Mouse (Mus musculus) CD4-positive, CD25-positive, alpha-beta regulatory T cell, adult 2 months (primary cell): ENCODE results near the gene Nmnat1.
"Not testable (repeated sequence)": the region's sequence is repeated elsewhere in the genome, so short reads cannot be mapped to it uniquely, and the experiment has no call there.

Source experiments
- DNase-seq: peaks from one replicate; pipeline ENCODE4 v3.0.0-alpha.2; 2012; ENCODE audit warnings: low read depth, low spot score

The Nmnat1 gene

GRCm38 (mm10) chr4:149489415-149490240, 4.6 kb upstream of the Nmnat1 start:
- no peak for DNase-seq

DNA sequence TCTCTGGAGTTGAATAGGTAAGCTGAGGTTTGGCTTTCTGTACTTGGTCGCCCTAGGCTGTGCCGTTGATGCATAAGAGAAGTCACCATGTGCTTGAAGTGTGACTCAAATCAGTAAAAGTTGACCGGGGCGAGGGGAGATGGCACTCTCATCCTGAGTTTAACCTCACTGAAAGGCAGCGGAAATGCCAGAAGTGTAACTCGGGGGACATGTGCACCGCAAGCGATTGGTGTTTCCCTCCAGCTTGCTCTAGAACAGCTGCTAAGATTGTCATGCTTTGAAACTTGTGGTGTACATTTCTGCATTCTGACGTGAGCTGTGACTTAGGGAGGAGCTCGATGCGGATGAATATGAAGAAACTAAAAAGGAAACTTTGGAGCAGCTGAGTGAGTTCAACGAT, 2.7 kb upstream of the Nmnat1 start:
- no peak for DNase-seq

GRCm38 (mm10) chr4:149485825-149486206, 814 bp upstream of the Nmnat1 start:
- DNase-seq, result peak; percentile 69

DNA sequence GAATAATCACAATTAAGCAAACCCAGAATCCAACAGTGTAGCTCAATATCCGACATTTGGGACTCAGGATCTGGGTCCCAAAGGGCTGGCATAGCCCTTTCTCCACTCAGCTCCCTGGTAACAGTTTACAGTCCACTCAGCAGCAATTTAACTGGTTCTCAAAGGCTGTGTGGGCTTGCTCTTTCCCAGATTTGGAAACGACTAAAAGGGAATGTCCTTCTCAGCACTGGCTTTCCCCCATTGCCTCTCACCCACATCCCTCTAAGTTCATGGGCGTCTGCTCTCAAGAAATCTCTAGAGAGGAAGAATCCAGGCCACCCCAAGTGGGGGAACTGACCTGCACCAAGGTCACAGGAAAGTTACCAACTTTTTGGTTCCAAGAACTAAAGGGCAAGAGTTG, 436 bp downstream of the Nmnat1 start:
- DNase-seq, result no peak

DNA sequence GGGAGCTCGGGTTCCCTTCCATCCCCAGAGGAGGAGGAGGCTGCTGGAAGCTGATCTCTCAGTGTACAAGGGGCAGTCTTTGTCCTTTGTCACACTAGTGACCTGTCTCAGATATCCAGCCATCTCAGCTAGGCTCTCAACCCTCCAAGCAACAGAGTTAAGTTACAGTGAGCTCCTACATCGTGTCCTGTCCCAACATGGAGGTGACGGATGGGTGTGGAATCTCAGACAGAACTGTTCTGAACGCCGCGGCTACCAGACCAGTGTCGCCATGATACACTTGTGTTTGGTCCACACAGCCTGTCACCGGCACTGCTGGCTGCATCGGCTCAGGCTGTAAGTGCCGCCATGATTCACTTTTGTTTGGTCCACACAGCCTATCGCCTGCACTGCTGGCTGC, 7.9 kb downstream of the Nmnat1 start, which contains the start of gene Tmem274:
TSS of gene Tmem274 (plus strand) at position 301 of the 400 bp plus-strand sequence.
- no peak for DNase-seq

DNA sequence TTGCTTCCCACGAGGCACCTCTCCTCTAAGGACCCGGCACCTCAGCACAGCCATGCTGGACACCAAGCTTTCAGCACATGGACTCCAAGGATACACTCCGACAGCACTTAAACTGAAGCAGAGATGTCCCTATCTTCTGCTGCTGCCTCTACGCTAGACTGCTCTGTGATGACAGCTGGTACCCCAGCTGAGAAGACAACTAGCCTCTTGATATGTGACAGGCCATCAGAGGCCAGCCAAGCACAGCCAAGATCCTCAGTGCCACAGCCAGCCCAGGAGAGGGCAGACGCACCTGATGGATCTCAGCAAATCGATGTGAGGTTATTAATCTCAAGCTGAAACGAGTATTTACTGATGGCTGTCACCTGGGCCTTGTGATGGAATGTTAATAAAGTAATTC, 9.9 kb downstream of the Nmnat1 start:
- DNase-seq, result no peak

- peak; percentile 80 for DNase-seq
Observed at GRCm38 (mm10) chr4:149469557-149469956, 15.4 kb downstream of the Nmnat1 start.

GRCm38 (mm10) chr4:149463435-149463950, 21.5 kb downstream of the Nmnat1 start:
- DNase-seq, result no peak

DNA sequence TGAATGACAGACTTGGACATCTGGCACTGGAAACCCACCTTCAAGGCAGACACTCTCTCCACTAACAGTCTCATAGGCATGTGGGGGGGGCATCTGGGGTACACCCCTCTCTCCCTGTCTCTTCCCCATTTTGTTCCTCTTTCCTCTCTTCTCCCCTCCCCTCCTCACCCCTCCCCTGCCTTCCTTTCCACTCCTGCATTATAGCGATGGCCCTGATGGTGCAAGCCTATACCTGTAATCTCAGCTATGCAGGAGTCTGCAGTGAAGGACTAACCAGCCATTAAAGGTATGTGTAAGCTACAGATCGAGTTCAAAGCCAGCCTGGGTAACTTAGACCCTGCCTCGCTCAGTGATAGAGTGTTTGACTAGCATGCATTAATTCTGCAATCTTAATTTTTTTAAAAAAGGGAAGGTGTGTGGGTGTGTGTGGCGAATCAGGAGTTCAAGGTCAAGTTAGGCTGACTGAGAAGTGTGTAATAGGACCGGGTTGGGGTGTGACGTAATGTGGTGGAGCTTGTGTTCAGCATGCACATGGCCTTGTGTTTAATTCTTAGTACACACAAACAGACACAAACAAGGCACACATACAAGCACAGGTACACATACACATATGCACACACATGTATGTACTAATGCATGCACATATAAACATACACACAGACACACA, 22.6 kb downstream of the Nmnat1 start:
- no peak for DNase-seq

DNA sequence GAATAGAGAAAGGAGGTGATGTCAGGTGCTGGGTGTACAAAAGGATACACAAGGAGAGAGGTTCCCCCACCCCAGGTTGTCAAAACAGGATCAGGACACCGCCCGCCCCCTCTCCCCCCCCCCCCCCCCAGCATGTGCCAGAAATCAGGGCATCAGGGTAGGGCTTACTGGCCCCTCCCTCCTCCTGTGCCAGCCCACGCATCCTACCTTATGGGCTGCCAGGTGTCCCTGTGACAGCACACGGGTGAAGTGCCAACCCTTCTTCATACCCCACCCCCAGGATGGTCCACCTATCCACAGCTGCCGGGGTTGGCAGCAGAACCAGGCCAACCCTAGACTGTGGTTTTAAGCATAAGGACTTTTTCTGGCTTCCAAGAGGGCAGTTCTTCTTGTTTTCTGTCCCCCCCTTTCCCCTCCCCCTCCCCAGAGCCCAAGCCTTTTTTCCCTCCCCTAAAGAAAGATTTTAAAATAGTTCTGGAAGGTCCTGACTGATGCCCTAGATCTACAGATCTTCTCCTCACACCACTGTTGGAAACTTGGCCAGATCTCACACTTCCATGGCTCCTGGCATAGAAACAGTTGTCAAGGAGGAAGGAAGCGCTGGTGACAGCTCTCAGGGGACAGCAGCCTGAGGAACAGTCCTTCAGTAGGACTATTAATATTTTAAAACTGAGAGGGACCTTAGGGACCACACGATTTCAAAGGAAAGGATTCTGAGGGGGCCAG, 23.3 kb downstream of the Nmnat1 start:
- no peak for DNase-seq

DNA sequence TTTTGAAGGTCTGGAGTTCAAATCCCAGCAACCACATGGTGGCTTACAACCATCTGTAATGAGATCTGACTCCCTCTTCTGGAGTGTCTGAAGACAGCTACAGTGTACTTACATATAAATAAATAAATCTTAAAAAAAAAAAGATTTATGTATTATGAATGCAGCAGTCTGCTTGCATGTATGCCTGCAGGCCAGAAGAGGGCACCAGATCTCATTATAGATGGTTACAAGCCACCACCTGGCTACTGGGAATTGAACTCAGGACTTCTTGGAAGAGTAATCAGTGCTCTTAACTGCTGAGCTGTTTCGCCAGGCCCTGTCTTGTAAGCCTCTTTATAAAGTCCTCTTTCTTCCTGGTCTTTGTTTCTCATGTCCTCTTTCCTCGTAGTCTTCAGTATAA, 24.5 kb downstream of the Nmnat1 start:
- DNase-seq, result not testable (repeated sequence)

GRCm38 (mm10) chr4:149459425-149459824, 25.6 kb downstream of the Nmnat1 start:
- no peak for DNase-seq

- no peak for DNase-seq
Observed at GRCm38 (mm10) chr4:149458526-149458925, 26.5 kb downstream of the Nmnat1 start.

- DNase-seq, result no peak
Observed at GRCm38 (mm10) chr4:149457831-149458430, 27.1 kb downstream of the Nmnat1 start.

- DNase-seq, result not testable (repeated sequence)
Observed at GRCm38 (mm10) chr4:149457163-149457562, 27.8 kb downstream of the Nmnat1 start.

GRCm38 (mm10) chr4:149454879-149455278, 30.1 kb downstream of the Nmnat1 start, which contains the start of gene Rbp7:
Rbp7 (minus strand) TSS chr4:149454978.
- DNase-seq, result no peak

GRCm38 (mm10) chr4:149454263-149454662, 30.7 kb downstream of the Nmnat1 start:
- DNase-seq, result no peak

GRCm38 (mm10) chr4:149453656-149454055, 31.3 kb downstream of the Nmnat1 start:
- DNase-seq, result peak; percentile 79

GRCm38 (mm10) chr4:149450636-149451035, 34.4 kb downstream of the Nmnat1 start:
- no peak for DNase-seq

- DNase-seq, result no peak
Observed at GRCm38 (mm10) chr4:149446309-149446708, 38.7 kb downstream of the Nmnat1 start.

- DNase-seq, result peak; percentile 44
Observed at GRCm38 (mm10) chr4:149445868-149446267, 39.1 kb downstream of the Nmnat1 start.
